Mouse (Mus musculus): Measurements from ENCODE around the gene Taldo1.

- TF ChIP-seq GATA1 (IDR thresholded peaks at IDR 0.05; ENCODE audit: borderline replicate concordance, low read length) (no peak), FLI1 (IDR thresholded peaks at IDR 0.05; ENCODE audit: low read length) (no peak)
These were observed 18.6 kb downstream of the Taldo1 start for GRCm38 (mm10) chr7:141410631-141411030.
